Mouse (Mus musculus): ENCODE results near the gene Gm13277. TPM values are rescaled to one million over a fixed set of nuclear protein-coding genes. Genes with fewer than 3 reads are reported as not detected.
"Not testable (repeated sequence)": the region's sequence is repeated elsewhere in the genome, so short reads cannot be mapped to it uniquely, and the experiment has no call there.

The Gm13277 gene
- polyA plus RNA-seq, 1 experiment from 2014 or later = not detected

DNA sequence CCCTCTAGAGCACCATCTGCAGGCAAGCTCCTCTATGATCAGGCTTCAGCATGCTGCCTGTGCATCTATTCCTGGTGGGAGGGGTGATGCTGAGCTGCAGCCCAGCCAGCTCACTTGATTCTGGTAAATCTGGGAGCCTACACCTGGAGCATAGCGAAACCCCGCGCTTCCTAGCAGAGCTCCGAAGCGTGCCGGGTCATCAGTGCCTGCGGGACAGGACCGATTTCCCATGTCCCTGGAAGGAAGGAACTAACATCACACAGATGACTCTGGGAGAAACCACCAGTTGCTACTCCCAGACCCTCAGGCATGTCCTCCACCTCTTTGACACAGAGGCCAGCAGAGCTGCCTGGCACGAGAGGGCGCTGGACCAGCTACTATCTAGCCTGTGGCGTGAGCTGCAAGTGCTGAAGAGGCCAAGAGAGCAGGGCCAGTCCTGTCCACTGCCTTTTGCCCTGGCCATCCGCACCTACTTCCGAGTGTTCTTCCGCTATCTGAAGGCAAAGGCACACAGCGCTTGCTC is 33.6 kb upstream of the Gm13277 start, which contains the start of gene Gm13271:
Gene Gm13271, plus strand, starts transcription at position 51 of the 523 bp plus-strand sequence.
- 75% methylated on average over 14 of the region's 15 CpGs for WGBS
- H3K4me1 ChIP-seq (replicated peaks; ENCODE audit: control insufficient read depth, insufficient read depth, low read length); H3K27ac ChIP-seq (ENCODE audit: low read depth, low read length); H3K4me2 ChIP-seq (replicated peaks; ENCODE audit: low read depth); H3K27me3 ChIP-seq (replicated peaks; ENCODE audit: control insufficient read depth, insufficient read depth, low read length); H3K9me3 ChIP-seq (ENCODE audit: control insufficient read depth); H3K4me3 ChIP-seq (ENCODE audit: low read depth, low read length); ATAC-seq; H3K36me3 ChIP-seq (ENCODE audit: control insufficient read depth, insufficient read depth); H3K9ac ChIP-seq (ENCODE audit: low read depth, low read length): not testable (repeated sequence)
- TF ChIP-seq CTCF (IDR thresholded peaks at IDR 0.05; ENCODE audit: low read depth) = peak; percentile 17; the same call in 1 of the 2 replicates

DNA sequence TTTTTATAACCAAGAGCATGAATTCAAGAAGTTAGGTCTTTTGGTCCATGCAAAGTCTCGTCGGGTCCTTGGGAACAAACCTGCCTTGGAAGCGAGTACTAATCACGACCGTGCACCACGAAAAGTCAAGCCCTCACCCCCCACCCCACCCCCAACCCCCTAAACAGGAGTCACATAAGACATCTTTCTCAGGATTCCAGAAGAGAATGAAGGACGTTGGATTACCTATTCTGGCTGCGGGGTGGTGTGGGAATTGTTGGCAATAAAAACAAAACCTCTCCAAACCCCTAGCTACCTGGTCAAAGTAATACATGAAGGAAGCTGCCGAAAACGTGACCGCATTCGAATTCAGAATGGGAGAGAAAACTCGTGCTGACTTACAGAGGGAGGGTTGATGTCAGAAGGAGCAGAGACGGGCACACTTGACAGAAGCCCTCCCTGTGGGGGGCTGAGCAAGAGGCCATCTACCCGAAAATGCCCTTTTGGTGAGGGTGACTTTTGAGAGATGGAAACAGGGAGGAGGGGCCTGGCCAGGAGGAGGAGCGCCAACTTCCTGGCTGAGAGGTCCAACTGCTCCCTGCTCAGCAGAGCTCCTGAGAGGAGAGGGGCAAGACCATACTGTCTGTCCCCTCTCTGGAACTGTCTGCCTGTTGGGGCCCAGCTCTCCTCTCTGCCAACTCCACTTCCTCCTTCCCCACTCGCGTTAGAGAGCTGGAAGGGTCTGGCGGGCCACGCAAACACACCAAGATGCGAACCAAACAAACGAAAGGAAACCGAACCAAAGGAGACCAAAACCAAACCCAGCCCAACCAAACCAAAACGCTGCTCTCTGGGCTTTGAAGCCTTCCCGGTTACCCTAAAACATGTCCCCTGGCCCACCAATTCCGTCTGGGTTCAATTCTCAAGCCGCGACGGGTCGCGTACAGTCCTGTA is 31.6 kb upstream of the Gm13277 start:
- not testable (repeated sequence) for H3K4me1 ChIP-seq (replicated peaks; ENCODE audit: control insufficient read depth, insufficient read depth, low read length); H3K27me3 ChIP-seq (replicated peaks; ENCODE audit: control insufficient read depth, insufficient read depth, low read length); H3K36me3 ChIP-seq (ENCODE audit: control insufficient read depth, insufficient read depth); ATAC-seq; H3K9me3 ChIP-seq (ENCODE audit: control insufficient read depth)
- H3K9ac ChIP-seq (ENCODE audit: low read depth, low read length) = peak overlapping the region; percentile 68
- peak overlapping the region; percentile 85 for H3K4me2 ChIP-seq (replicated peaks; ENCODE audit: low read depth)
- H3K4me3 ChIP-seq (ENCODE audit: low read depth, low read length) = peak overlapping the region; percentile 48
- H3K27ac ChIP-seq (ENCODE audit: low read depth, low read length) = peak overlapping the region; percentile 91
- WGBS = 9% methylated on average over 28 of the region's 31 CpGs

DNA sequence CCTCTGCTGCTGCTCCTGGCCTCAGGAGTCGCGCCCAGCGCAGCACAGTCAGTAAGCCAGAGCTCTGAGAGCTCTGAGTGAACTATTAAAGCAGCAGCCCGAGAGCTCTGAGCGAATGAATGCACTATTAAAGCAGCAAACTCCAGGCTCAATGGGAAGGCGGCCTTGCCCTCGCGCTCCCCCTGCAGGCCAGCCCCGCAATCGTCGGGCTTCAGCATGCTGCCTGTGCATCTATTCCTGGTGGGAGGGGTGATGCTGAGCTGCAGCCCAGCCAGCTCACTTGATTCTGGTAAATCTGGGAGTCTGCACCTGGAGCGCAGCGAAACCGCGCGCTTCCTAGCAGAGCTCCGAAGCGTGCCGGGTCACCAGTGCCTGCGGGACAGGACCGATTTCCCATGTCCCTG is 30.8 kb upstream of the Gm13277 start:
- TF ChIP-seq CTCF (IDR thresholded peaks at IDR 0.05; ENCODE audit: low read depth) = peak; percentile 77
- H3K4me1 ChIP-seq (replicated peaks; ENCODE audit: control insufficient read depth, insufficient read depth, low read length); H3K36me3 ChIP-seq (ENCODE audit: control insufficient read depth, insufficient read depth); H3K9me3 ChIP-seq (ENCODE audit: control insufficient read depth); H3K27me3 ChIP-seq (replicated peaks; ENCODE audit: control insufficient read depth, insufficient read depth, low read length): not testable (repeated sequence)
- Histone ChIP-seq H3K27ac (ENCODE audit: low read depth, low read length) (peak overlapping the region; percentile 91; the same call in 1 of the 2 replicates), H3K4me3 (ENCODE audit: low read depth, low read length) (peak overlapping the region; percentile 48), H3K9ac (ENCODE audit: low read depth, low read length) (peak overlapping the region; percentile 68; the same call in 1 of the 2 replicates), H3K4me2 (replicated peaks; ENCODE audit: low read depth) (peak overlapping the region; percentile 85)
- WGBS = 0% methylated on average over 18 of the region's 21 CpGs
- peak; percentile 100 for ATAC-seq

- H3K4me1 ChIP-seq (replicated peaks; ENCODE audit: control insufficient read depth, insufficient read depth, low read length); H3K27me3 ChIP-seq (replicated peaks; ENCODE audit: control insufficient read depth, insufficient read depth, low read length); H3K27ac ChIP-seq (ENCODE audit: low read depth, low read length); H3K36me3 ChIP-seq (ENCODE audit: control insufficient read depth, insufficient read depth); H3K4me2 ChIP-seq (replicated peaks; ENCODE audit: low read depth); ATAC-seq; H3K9me3 ChIP-seq (ENCODE audit: control insufficient read depth); H3K9ac ChIP-seq (ENCODE audit: low read depth, low read length); H3K4me3 ChIP-seq (ENCODE audit: low read depth, low read length): not testable (repeated sequence)
- 85% methylated on average over 7 of the region's 9 CpGs for WGBS
Observed at GRCm38 (mm10) chr4:88758751-88759150, 29.7 kb upstream of the Gm13277 start.

DNA sequence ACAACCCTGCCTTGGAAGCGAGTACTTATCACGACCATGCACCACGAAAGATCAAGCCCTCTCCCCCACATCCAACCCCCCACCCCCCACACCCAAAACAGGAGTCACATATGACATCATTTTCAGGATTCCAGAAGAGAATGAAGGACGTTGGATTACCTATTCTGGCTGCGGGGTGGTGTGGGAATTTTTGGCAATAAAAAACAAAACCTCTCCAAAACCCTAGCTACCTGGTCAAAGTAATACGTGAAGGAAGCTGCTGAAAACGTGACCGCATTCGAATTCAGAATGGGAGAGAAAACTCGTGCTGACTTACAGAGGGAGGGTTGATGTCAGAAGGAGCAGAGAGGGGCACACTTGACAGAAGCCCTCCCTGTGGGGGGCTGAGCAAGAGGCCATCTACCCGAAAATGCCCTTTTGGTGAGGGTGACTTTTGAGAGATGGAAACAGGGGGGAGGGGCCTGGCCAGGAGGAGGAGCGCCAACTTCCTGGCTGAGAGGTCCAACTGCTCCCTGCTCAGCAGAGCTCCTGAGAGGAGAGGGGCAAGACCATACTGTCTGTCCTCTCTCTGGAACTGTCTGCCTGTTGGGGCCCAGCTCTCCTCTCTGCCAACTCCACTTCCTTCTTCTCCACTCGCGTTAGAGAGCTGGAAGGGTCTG is 28.7 kb upstream of the Gm13277 start, which contains the start of gene Gm13283:
Gene Gm13283, plus strand, starts transcription at position 510 of the 659 bp plus-strand sequence.
- not testable (repeated sequence) for H3K4me1 ChIP-seq (replicated peaks; ENCODE audit: control insufficient read depth, insufficient read depth, low read length); ATAC-seq; H3K9ac ChIP-seq (ENCODE audit: low read depth, low read length); H3K9me3 ChIP-seq (ENCODE audit: control insufficient read depth); H3K27me3 ChIP-seq (replicated peaks; ENCODE audit: control insufficient read depth, insufficient read depth, low read length); H3K36me3 ChIP-seq (ENCODE audit: control insufficient read depth, insufficient read depth)
- Histone ChIP-seq H3K4me2 (replicated peaks; ENCODE audit: low read depth) (peak within 1 kb of the TSS; percentile 52), H3K4me3 (ENCODE audit: low read depth, low read length) (peak within 1 kb of the TSS; percentile 24), H3K27ac (ENCODE audit: low read depth, low read length) (peak within 1 kb of the TSS; percentile 54; the same call in 1 of the 2 replicates)
- 36% methylated on average over 6 of the region's 14 CpGs for WGBS

DNA sequence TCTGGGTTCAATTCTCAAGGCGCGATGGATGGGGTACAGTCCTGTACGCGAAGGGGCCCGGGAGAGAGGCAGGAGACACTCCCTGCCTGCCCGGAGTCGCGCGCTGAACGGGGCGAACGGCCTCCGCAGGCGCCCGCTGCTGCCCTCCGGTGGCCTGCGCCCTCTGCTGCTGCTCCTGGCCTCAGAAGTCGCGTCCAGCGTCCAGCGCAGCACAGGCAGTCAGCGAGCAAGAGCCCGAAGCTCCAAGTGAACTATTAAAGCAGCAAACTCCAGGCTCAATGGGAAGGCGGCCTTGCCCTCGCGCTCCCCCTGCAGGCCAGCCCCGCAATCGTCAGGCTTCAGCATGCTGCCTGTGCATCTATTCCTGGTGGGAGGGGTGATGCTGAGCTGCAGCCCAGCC is 28.0 kb upstream of the Gm13277 start:
- H3K36me3 ChIP-seq (ENCODE audit: control insufficient read depth, insufficient read depth); H3K27me3 ChIP-seq (replicated peaks; ENCODE audit: control insufficient read depth, insufficient read depth, low read length); ATAC-seq; H3K9me3 ChIP-seq (ENCODE audit: control insufficient read depth); H3K4me1 ChIP-seq (replicated peaks; ENCODE audit: control insufficient read depth, insufficient read depth, low read length); H3K9ac ChIP-seq (ENCODE audit: low read depth, low read length): not testable (repeated sequence)
- peak overlapping the region; percentile 24 for H3K4me3 ChIP-seq (ENCODE audit: low read depth, low read length)
- peak; percentile 76 for TF ChIP-seq CTCF (IDR thresholded peaks at IDR 0.05; ENCODE audit: low read depth)
- H3K4me2 ChIP-seq (replicated peaks; ENCODE audit: low read depth) = peak overlapping the region; percentile 52
- WGBS = 2% methylated on average over 19 of the region's 28 CpGs
- peak overlapping the region; percentile 54; the same call in 1 of the 2 replicates for H3K27ac ChIP-seq (ENCODE audit: low read depth, low read length)
